Mouse (Mus musculus) left cerebral cortex, adult 2 months (tissue): ENCODE data around the gene Lbx1. TPM values are rescaled to one million over a fixed set of nuclear protein-coding genes. Genes with fewer than 3 reads are reported as not detected.

Experiments
- DNase-seq, 2 experiments: peaks; one replicate each; pipeline ENCODE4 v3.0.0; 2021 to 2022; ENCODE audit warnings: low spot score in 2 of 2, mixed read lengths in 1 of 2; ENCODE audit errors: extremely low spot score in 1 of 2
- H3K27ac ChIP-seq: fragments of 200-600 bp; 2 replicates; pipeline ENCODE4 v1.8.1; 2022
- H3K4me3 ChIP-seq: fragments of 200-600 bp; 2 replicates; pipeline ENCODE4 v1.8.1; 2022
- CTCF ChIP-seq: fragments of 200-600 bp; IDR thresholded peaks from 2 replicates; pipeline ENCODE4 v1.8.1; 2022; ENCODE audit warnings: antibody characterized with exemption, mild to moderate bottlenecking, moderate library complexity
- intact Hi-C: fragments of 180-260 bp; cut with DNase I; formaldehyde crosslinking; loops from one replicate; pipeline ENCODE4 v1.15.1; 2025
- long read RNA-seq, 2 experiments: library from polyadenylated mRNA; stranded (forward); transcript quantifications; one replicate each; pipeline ENCODE4 v2.0.0; 2021; ENCODE audit warnings: borderline mapping rate in 2 of 2
- total RNA-seq, 2 experiments: library from RNA; stranded (reverse); gene quantifications; 2 replicates each; pipeline ENCODE4 v1.2.3; 2021

Lbx1 gene
- total RNA-seq: not detected
- long read RNA-seq, experiment 1: 0 reads
- long read RNA-seq, experiment 2: 0 reads

- no peak for TF ChIP-seq CTCF
- Histone ChIP-seq H3K27ac (no peak within 1 kb of the TSS), H3K4me3 (no peak within 1 kb of the TSS)
- intact Hi-C loops: loop anchor here (5.0 kb wide), 1 partner anchor 1629 kb away; no protein-coding TSS in a partner anchor
- no peak for DNase-seq
Measured at GRCm38 (mm10) chr19:45235766-45236362, at the start of gene Lbx1. TSS of gene Lbx1 (minus strand) at chr19:45235812.

GRCm38 (mm10) chr19:45283302-45283701 is 47.7 kb upstream of the Lbx1 start:
- Histone ChIP-seq H3K4me3 (no peak overlapping the region), H3K27ac (no peak overlapping the region)
- DNase-seq: peak; percentile 63 to 77
- peak; percentile 78 for TF ChIP-seq CTCF
- intact Hi-C loops: loop anchor here (1.0 to 5.0 kb wide), 2 partner anchors 153 to 259 kb away; no protein-coding TSS in a partner anchor

- DNase-seq: no peak
- no peak overlapping the region for H3K27ac ChIP-seq
- intact Hi-C loops: no loop called here
- TF ChIP-seq CTCF: no peak
- H3K4me3 ChIP-seq: no peak overlapping the region
Measured at GRCm38 (mm10) chr19:45276196-45276595, 40.6 kb upstream of the Lbx1 start.

GRCm38 (mm10) chr19:45271986-45272385 is 36.4 kb upstream of the Lbx1 start:
- TF ChIP-seq CTCF: no peak
- intact Hi-C loops: no loop called here
- Histone ChIP-seq H3K4me3 (no peak overlapping the region), H3K27ac (no peak overlapping the region)
- DNase-seq: no peak

- Histone ChIP-seq H3K27ac (no peak overlapping the region), H3K4me3 (no peak overlapping the region)
- TF ChIP-seq CTCF: no peak
- no peak for DNase-seq
- intact Hi-C loops: no loop called here
Measured at GRCm38 (mm10) chr19:45262995-45263394, 27.4 kb upstream of the Lbx1 start.

GRCm38 (mm10) chr19:45257414-45258326 is 22.1 kb upstream of the Lbx1 start:
- no peak overlapping the region for H3K4me3 ChIP-seq
- no peak for TF ChIP-seq CTCF
- no peak for DNase-seq
- no peak overlapping the region for H3K27ac ChIP-seq
- intact Hi-C loops: no loop called here

- DNase-seq: no peak
- TF ChIP-seq CTCF: no peak
- Histone ChIP-seq H3K27ac (no peak overlapping the region), H3K4me3 (no peak overlapping the region)
- intact Hi-C loops: no loop called here
Measured at GRCm38 (mm10) chr19:45254806-45255205, 19.2 kb upstream of the Lbx1 start.

- Histone ChIP-seq H3K4me3 (no peak overlapping the region), H3K27ac (no peak overlapping the region)
- no peak for DNase-seq
- intact Hi-C loops: no loop called here
- no peak for TF ChIP-seq CTCF
Measured at GRCm38 (mm10) chr19:45252436-45252835, 16.8 kb upstream of the Lbx1 start.

- no peak for TF ChIP-seq CTCF
- no peak overlapping the region for H3K4me3 ChIP-seq
- no peak for DNase-seq
- intact Hi-C loops: no loop called here
- no peak overlapping the region for H3K27ac ChIP-seq
Measured at GRCm38 (mm10) chr19:45248691-45249090, 13.1 kb upstream of the Lbx1 start.

GRCm38 (mm10) chr19:45243918-45244700 is 8.5 kb upstream of the Lbx1 start:
- Histone ChIP-seq H3K4me3 (no peak overlapping the region), H3K27ac (no peak overlapping the region)
- DNase-seq: no peak
- TF ChIP-seq CTCF: peak; percentile 82
- intact Hi-C loops: loop anchor here (5.0 kb wide), 1 partner anchor 407 kb away; no protein-coding TSS in a partner anchor

GRCm38 (mm10) chr19:45243264-45243602 is 7.6 kb upstream of the Lbx1 start:
- no peak for TF ChIP-seq CTCF
- Histone ChIP-seq H3K4me3 (no peak overlapping the region), H3K27ac (no peak overlapping the region)
- no peak for DNase-seq
- intact Hi-C loops: loop anchor here (5.0 kb wide), 1 partner anchor 406 kb away; no protein-coding TSS in a partner anchor
